Mouse (Mus musculus) ovary, adult 18-20 months (tissue): ENCODE measurements at regions not wholly inside any gene's neighbourhood (a gene's known extent, or its start where the extent isn't known, plus 50 kb on each side); places are given as distances from the start of the nearest gene placed in this dataset.

Experiments used
- DNase-seq: peaks from one replicate; pipeline ENCODE4 v3.0.0; 2022; ENCODE audit warnings: low spot score, mixed read lengths

DNA sequence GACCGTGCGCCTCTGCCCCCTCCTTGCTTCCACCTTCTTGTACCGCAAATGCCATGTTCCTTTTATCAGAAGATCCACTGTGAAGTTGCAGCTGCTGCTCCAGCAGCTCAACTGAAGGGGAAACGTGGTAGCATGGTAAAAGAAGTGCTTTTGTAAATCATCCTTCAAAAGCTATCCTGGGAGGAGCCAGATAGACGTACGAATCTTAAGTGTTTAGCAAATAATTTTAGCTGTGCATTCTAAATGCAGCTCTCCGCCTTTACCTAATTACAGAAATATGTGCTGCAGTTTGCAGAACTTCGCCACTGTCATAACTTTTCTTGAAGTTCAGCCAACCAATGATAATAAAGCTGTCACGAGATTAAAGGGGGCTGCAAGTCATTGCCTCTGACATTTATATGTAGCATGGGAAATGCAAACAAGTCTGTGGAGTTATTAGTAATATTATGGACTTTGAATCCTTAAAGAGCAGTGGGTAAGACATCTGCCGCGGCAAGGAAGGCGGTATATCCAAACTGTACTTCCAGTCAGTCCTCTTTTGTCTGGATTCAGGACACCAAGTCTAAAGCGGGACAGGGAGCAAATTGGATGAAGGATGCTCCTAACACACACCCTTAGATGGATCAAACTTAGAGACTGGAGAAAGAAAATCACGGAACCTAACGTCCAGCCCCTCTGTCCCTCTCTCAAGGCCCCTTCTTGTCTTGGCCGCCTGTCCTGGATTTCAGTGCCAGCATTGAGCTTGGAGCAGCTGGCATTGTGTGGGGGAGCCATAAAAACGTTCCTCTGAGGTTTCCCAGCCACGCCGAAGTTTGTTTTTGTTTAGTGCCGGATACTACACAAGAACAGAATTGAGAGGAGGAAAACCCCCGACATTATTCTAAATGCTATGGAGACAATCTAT, 320.7 kb downstream of the Epha7 start:
- no peak for DNase-seq

DNA sequence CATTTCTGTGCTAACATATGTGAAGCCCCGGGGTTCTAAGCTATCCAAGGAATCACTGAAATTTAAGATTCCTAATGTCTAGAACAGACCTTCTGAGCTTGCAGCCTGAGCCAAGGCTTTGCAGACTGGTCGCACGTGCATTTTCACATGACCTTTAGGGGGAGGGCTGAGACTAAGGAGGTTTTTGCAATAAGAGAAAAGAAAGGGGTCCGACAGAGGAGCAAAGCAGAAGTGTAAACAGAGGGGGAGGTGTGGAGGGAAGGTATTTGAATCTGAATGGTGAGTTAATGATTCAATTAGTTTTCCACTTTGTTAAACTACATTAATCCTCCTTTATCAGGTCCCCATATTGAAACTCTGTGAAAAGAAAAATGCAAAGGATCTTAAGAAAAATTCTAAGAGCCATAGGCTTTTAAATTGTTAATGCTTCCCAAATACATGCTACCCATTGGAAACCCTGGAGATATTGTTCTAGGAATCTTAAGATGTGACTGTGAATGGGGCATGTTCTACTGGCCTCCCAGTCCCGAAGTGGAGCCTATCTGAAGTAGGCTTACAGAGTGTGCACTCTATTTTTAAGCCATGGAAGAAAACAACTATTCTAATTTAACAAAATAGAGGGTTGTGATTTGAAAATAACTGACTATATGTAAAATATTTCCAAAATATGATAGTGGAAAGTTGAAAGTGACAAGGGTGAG, 322.9 kb downstream of the Epha7 start:
- no peak for DNase-seq

DNA sequence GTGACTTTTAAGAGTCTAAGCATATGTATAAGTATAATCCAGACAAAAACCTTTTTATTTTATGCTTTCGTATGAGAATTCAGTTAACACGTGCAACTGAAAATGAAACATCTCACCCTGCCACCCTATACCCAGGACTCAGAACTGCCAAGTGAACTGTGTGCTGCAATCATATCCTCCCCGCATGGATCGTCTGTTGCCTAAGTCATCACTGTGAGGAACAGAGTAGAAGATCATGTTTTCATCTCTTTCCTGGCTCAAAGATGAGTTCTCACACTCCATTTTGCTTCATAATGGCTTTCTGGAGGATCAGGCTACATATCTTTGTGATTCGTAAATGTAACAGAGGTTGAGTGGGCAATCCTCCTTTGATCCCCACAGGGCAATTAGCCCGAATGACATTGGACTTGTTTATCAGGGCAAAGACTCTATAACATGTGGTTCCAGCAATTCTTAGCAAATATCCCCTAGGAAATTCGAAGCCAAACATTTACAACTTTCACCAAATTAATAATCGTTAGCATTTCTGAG, 325.9 kb downstream of the Epha7 start:
- DNase-seq, result no peak

DNA sequence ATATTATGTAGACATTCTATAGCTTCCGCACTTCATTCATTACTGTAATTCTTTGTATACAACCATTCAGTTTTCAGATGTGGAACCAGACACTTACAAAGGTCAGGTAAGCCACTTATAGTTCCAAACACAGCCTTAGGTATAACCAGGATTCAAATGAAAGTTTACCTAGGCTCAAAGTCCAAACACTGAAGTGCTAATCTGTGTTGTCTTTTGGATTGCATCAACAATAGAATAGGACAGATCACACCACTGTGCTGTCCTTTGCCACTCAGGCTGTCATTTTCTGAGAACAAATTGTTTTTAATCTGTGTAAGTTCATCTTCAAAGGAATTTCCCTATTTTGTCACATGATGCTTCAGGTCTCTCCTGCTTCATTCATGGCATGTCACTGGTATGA, 330.5 kb downstream of the Epha7 start:
- no peak for DNase-seq

DNA sequence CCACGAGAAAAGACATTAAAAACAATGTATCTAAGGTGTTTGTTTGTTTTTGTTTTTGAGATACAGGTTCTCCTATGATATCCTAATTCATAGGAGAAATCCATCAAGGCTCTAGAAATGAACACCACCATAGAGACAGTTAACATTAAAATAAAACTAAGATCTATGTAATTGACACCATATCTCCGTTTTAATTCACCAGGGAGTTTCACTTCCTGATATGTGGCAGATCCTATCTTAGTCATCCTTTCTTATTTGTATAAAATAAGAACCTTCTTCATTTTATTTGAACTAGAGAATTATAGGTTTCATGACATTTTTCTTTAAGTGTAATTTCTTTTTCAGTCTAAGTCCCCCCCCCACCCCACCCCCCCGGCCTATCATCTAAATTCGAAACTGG, 332.3 kb downstream of the Epha7 start:
- DNase-seq, result no peak

DNA sequence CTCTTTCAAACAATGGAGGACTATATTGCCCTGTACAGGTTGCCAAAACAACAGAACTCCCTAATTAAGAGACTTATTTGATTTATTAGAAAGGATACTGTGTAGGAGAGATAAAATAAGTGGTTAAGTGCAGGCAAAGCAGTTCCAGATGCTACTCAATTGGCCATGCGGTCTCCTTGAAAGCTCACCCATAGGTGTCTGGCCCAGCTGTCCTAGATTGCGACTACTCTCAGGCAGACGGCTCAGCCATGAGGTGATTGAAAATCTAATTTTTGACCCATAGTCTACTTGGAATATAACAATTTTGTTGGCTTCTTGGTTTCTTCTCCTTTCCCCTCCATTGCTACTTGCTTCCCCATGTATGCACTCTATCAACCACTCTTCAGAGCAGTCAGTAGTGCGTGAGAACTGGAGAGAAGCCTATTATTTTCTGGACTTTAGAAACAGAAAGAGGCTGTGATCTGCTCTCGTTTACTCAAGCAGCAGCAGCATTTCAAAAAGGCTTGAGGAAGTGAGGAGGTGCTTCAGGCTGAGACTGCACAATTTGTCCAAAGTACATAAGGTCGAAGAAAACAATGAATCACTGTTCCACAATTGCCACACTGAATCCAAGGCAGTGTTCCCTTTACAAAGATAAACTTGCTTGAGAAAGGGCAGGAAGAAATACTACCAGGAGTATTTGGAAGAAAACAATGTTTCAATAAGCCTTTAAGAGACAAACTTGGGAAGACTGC, 339.4 kb downstream of the Epha7 start:
- no peak for DNase-seq

DNA sequence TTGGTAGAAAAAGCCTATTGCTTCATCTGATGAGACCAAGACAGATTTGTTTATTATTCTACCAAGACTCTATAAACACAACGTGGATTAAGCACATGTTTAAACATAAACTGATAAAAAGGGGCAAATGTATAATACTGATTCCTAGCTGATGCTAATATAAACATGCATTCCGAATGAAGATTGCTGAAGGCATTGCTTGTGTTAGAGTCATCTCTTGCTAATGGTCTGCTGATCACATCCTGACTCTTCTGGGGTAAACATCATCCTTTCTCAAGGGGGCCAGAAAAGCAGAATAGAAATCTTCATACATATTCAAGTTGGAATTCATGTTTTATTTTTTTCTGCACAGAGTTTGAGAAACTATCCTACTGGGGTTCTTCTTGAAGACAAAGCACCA, 369.6 kb downstream of the Epha7 start:
- no peak for DNase-seq

DNA sequence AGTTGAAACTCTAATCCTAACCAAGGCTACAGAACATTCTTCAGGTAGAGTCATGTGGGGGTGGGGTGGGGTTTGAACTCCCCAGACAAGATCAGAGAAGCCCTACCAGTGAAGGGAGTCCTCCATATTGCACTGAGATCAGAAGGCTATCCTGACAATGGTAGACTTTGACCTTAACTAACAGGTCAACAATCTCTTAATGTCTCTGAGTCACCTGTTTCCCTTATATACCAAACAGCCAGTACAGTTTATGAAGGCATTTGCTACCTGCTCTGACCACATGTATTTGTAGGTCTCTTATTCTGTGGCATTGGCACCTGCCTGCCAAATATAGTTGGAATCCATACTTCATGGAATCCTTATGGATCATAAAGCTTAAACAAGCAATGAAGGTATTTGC, 370.5 kb downstream of the Epha7 start:
- no peak for DNase-seq

DNA sequence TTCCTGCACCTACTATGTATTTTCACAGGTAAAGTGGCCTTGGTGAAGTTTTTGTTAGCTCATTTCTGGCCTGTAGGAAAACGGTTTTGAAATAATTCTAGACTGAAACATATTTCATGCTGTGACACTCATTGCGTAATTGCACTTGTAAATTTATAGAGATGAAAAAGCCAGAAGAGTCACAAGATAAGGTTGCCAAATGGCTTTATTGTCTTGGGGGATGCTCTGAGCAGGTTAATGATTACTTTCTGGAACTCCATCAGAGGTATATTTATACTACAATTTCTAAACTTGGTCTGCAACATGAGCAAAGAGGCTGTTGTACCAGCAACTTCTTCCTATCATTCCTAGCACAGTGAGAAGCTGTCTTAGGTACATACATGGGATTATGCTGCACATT, 370.9 kb downstream of the Epha7 start:
- DNase-seq, result no peak

DNA sequence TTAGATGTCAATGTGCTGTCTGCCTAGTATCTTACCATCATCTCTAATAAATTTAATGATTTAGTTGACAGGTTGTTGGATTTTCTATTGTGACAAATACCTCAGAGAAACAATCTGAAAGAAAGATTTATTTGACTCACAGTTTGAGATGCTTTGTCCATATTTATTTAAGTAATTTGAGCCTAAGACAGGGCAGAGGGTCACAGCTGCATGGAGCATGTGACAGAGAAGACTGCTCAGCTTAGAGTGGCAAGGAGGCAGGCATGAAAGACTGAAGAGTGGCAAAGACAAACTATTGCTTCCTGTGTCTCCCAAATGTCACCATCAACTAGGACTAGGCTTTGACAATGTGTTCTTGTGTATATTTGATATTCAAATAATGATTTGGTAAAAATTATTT, 388.0 kb downstream of the Epha7 start:
- DNase-seq, result no peak
